ENCODE assay signal across 10 mouse cellular contexts in the genomic region with DNA sequence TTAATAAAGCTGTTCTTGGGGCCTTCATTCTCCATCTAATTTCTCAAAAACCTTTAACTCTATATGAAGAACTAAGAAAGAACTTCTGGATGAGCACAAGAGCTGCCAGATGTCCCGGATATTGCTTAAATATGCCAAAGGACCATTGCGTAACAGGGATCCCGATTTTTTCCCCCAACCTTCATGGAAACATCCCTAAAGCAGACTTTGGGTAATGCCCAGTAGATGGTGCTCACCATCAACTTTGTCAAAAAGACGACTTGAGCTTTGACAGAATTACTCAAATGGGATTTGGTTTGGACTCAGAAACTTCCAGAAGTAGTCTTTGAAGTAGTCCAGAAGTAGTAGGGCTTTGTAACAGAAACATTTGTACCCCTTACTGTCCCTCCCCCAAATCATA.
A peak's percentile ranks its signal among the peaks of the same experiment; 100 is the strongest.
DNase-seq lines count a peak whose midpoint lies in the region; ATAC-seq and TF ChIP-seq lines count a peak whose summit lies in the region.
"Had no signal": no experiment of that assay in that cellular context is flagged by ENCODE, and none has a peak within 500 bp of the region (broad histone marks: within the 10 kb centered on the region; RNA-seq: fewer than 3 reads in every experiment).

No protein-coding gene starts in this region.

- ATAC-seq in midbrain, postnatal 0 days (ENCODE audit: low FRiP score), result no peak
- no peak for ATAC-seq in midbrain, embryonic 15.5 days (replicated peaks)
- ATAC-seq in activated CD4-positive, CD25-positive, alpha-beta regulatory T cell, adult 4 months, result no peak

- H3K4me2 ChIP-seq in midbrain, postnatal 0 days (ENCODE audit: low read depth, low read length, poor library complexity, severe bottlenecking), result no peak overlapping the region
- no peak overlapping the region for H3K4me2 ChIP-seq in midbrain, embryonic 15.5 days

- no peak overlapping the region for H3K9ac ChIP-seq in midbrain, postnatal 0 days (replicated peaks; ENCODE audit: low read length, poor library complexity, severe bottlenecking)
- no peak overlapping the region for H3K9ac ChIP-seq in midbrain, embryonic 15.5 days

- H3K4me1 ChIP-seq in midbrain, postnatal 0 days (ENCODE audit: insufficient read depth, low read length), result no peaks in the 10 kb centered on the region
- no peaks in the 10 kb centered on the region for H3K4me1 ChIP-seq in midbrain, embryonic 15.5 days
- H3K4me1 ChIP-seq: midbrain, embryonic 10.5 days had no signal

- H3K4me3 ChIP-seq in midbrain, postnatal 0 days (ENCODE audit: low read depth, low read length), result no peak overlapping the region
- no peak overlapping the region for H3K4me3 ChIP-seq in midbrain, embryonic 15.5 days
- H3K4me3 ChIP-seq: midbrain, embryonic 10.5 days had no signal

- no peak overlapping the region for H3K27ac ChIP-seq in midbrain, postnatal 0 days (ENCODE audit: low read depth, low read length)
- H3K27ac ChIP-seq in midbrain, embryonic 15.5 days, result no peak overlapping the region
- H3K27ac ChIP-seq: midbrain, embryonic 10.5 days had no signal

- H3K9me3 ChIP-seq in midbrain, postnatal 0 days (ENCODE audit: low read length), result no peaks in the 10 kb centered on the region
- no peaks in the 10 kb centered on the region for H3K9me3 ChIP-seq in midbrain, embryonic 15.5 days
- H3K9me3 ChIP-seq: midbrain, embryonic 10.5 days had no signal

- WGBS in midbrain, postnatal 0 days, result 39% methylated on average over 4 of the region's 4 CpGs
- WGBS in midbrain, embryonic 15.5 days, result 38% methylated on average over 4 of the region's 4 CpGs

- no peaks in the 10 kb centered on the region for H3K27me3 ChIP-seq in midbrain, postnatal 0 days (ENCODE audit: insufficient read depth, low read length)
- no peaks in the 10 kb centered on the region for H3K27me3 ChIP-seq in midbrain, embryonic 15.5 days (replicated peaks)

- peak; percentile 3 for DNase-seq in adrenal gland, postnatal 10 days
- no peak for DNase-seq in adrenal gland, postnatal 14 days
- DNase-seq in kidney, adult 9 months, result peak; percentile 28
- DNase-seq in kidney, adult 18-20 months, result no peak
- DNase-seq in midbrain, postnatal 0 days (ENCODE audit: low spot score), result no peak
- peak; percentile 49 for DNase-seq in lung, postnatal 36 days
- DNase-seq: gastrocnemius, postnatal 14 days had no signal

- no peaks in the 10 kb centered on the region for H3K36me3 ChIP-seq in midbrain, postnatal 0 days (ENCODE audit: insufficient read depth, low read length)
- H3K36me3 ChIP-seq in midbrain, embryonic 15.5 days (replicated peaks), result no peaks in the 10 kb centered on the region
- H3K36me3 ChIP-seq: midbrain, embryonic 10.5 days had no signal

- TF ChIP-seq CTCF in midbrain, postnatal 0 days (IDR thresholded peaks at IDR 0.05), result 0 out of 2 replicates have a peak, but pooled peaks have one; percentile 20

Comparison
In these comparisons a context has a peak if more than half of its experiments do, and no peak if none do; other contexts are left out.
1. DNase-seq: peak in adrenal gland, postnatal 10 days (single experiment), kidney, adult 9 months (single experiment) and lung, postnatal 36 days (single experiment); none in adrenal gland, postnatal 14 days (single experiment), kidney, adult 18-20 months (single experiment) and midbrain, postnatal 0 days (single experiment).